ENCODE assay signal across 8 mouse cellular contexts in the genomic region with DNA sequence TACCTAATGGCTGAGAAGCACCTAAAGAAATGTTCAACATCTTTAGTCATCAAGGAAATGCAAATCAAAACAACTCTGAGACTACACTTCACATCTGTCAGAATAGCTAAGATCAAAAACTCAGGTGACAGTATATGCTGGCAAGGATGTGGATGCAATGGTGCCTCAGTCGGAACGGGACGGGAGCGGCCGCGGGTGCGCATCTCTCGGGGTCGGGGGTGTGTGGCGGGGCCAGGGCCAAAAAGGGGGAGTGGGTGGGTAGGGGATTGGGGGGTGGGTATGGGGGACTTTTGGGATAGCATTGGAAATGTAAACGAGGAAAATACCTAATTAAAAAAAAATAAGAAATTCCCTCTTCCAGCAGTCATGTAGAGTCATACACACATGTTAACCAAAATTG.
DNase-seq lines count a peak whose midpoint lies in the region; ATAC-seq and TF ChIP-seq lines count a peak whose summit lies in the region.
"Not testable (repeated sequence)": the region's sequence is repeated elsewhere in the genome, so short reads cannot be mapped to it uniquely, and the experiment has no call there.

No protein-coding gene starts in this region.

- not testable (repeated sequence) for TF ChIP-seq CTCF in lung, embryonic 14.5 days (IDR thresholded peaks at IDR 0.05; ENCODE audit: low read depth)

- H3K27me3 ChIP-seq in forebrain, embryonic 13.5 days; lung, embryonic 14.5 days (ENCODE audit: insufficient read depth, low read length): not testable (repeated sequence)

- ATAC-seq in forebrain, embryonic 13.5 days = peak; percentile 67; the same call in 1 of the 2 replicates
- ATAC-seq in lung, embryonic 14.5 days (ENCODE audit: insufficient read depth) = not testable (repeated sequence)

- H3K4me3 ChIP-seq in forebrain, embryonic 13.5 days; lung, embryonic 14.5 days (ENCODE audit: low read depth, low read length): not testable (repeated sequence)

- not testable (repeated sequence) for H3K9ac ChIP-seq in forebrain, embryonic 13.5 days; lung, embryonic 14.5 days

- intact Hi-C loops in heart, postnatal 14 days (cut with DNase I) = not testable (repeated sequence)

- 56% methylated on average over 11 of the region's 11 CpGs for WGBS in forebrain, embryonic 13.5 days
- 72% methylated on average over 11 of the region's 11 CpGs for WGBS in lung, embryonic 14.5 days

- not testable (repeated sequence) for H3K9me3 ChIP-seq in forebrain, embryonic 13.5 days (replicated peaks); lung, embryonic 14.5 days (ENCODE audit: low read depth, low read length)

- not testable (repeated sequence) for H3K27ac ChIP-seq in forebrain, embryonic 13.5 days; lung, embryonic 14.5 days (ENCODE audit: low read depth)

- not testable (repeated sequence) for H3K4me2 ChIP-seq in forebrain, embryonic 13.5 days; lung, embryonic 14.5 days

- H3K4me1 ChIP-seq in forebrain, embryonic 13.5 days; lung, embryonic 14.5 days (ENCODE audit: insufficient read depth): not testable (repeated sequence)

- H3K36me3 ChIP-seq in forebrain, embryonic 13.5 days (ENCODE audit: poor library complexity, severe bottlenecking); lung, embryonic 14.5 days (ENCODE audit: insufficient read depth): not testable (repeated sequence)

- peak; percentile 84 for DNase-seq in Muller cell, postnatal 12 days (ENCODE audit: inconsistent ontology term)
- peak; percentile 51 for DNase-seq in cerebellum, adult 11-12 months
- peak; percentile 89 to 91 for DNase-seq in heart, postnatal 14 days
- DNase-seq in layer of hippocampus, adult 11-12 months (ENCODE audit: low spot score) = peak; percentile 43
- peak; percentile 87 for DNase-seq in lung, embryonic 14.5 days
- peak; percentile 53 for DNase-seq in retina, embryonic 14.5 days (ENCODE audit: low spot score)
- DNase-seq in thymus, postnatal 14 days = peak; percentile 80
